Mouse (Mus musculus) intestine, embryonic 15.5 days (tissue): Measurements from ENCODE around the gene Tmem242. TPM values are rescaled to one million over a fixed set of nuclear protein-coding genes. Genes with fewer than 3 reads are reported as not detected.
"Not testable (repeated sequence)": the region's sequence is repeated elsewhere in the genome, so short reads cannot be mapped to it uniquely, and the experiment has no call there.

Source experiments
- ATAC-seq: fragments of 200-750 bp; cut with Nextera tagmentation; 2 replicates; pipeline ENCODE4 v1.8.0; 2017; ENCODE audit warnings: moderate TSS enrichment, moderate library complexity
- H3K27ac ChIP-seq: fragments of 300-500 bp; sonication (generic); 2 replicates; pipeline ENCODE4 v1.5.1; 2015; ENCODE audit warnings: mild to moderate bottlenecking, inconsistent platforms
- H3K27me3 ChIP-seq: fragments of 300-500 bp; sonication (generic); replicated peaks from 2 replicates; pipeline ENCODE4 v1.6.1; 2015; ENCODE audit warnings: inconsistent platforms
- H3K36me3 ChIP-seq: fragments of 300-500 bp; sonication (generic); 2 replicates; pipeline ENCODE4 v1.6.1; 2015; ENCODE audit warnings: inconsistent platforms
- H3K4me1 ChIP-seq: fragments of 300-500 bp; sonication (generic); replicated peaks from 2 replicates; pipeline ENCODE4 v1.6.1; 2015; ENCODE audit warnings: inconsistent platforms
- H3K4me2 ChIP-seq: fragments of 300-500 bp; sonication (generic); replicated peaks from 2 replicates; pipeline ENCODE4 v1.6.1; 2015; ENCODE audit warnings: mild to moderate bottlenecking, inconsistent platforms
- H3K4me3 ChIP-seq: fragments of 300-500 bp; sonication (generic); replicated peaks from 2 replicates; pipeline ENCODE4 v1.5.1; 2015; ENCODE audit warnings: inconsistent platforms
- H3K9ac ChIP-seq: fragments of 300-500 bp; sonication (generic); 2 replicates; pipeline ENCODE4 v1.6.1; 2015; ENCODE audit warnings: inconsistent platforms
- H3K9me3 ChIP-seq: fragments of 300-500 bp; sonication (generic); 2 replicates; pipeline ENCODE4 v1.6.1; 2016; ENCODE audit warnings: inconsistent platforms
- WGBS: fragments of 180-500 bp; shearing (Covaris S2); methylation state at CpG from one replicate; pipeline ENCODE4 v1.1.7; 2015; 5-methylcytosine and 5-hydroxymethylcytosine counted together
- polyA plus RNA-seq: library from polyadenylated mRNA; unstranded; fragments of >200 nt; fragmentation: Nextera tagmentation; extraction: Ambion mirVana; gene quantifications from 2 replicates; pipeline ENCODE4 v1.2.1, GENCODE M21; 2015

The Tmem242 gene
- polyA plus RNA-seq, 1 experiment from 2014 or later, result 124 TPM

- H3K27ac ChIP-seq, H3K27me3 ChIP-seq, H3K4me2 ChIP-seq, H3K4me3 ChIP-seq, H3K9ac ChIP-seq, H3K9me3 ChIP-seq, H3K36me3 ChIP-seq, H3K4me1 ChIP-seq, ATAC-seq: not testable (repeated sequence)
- WGBS, result 81% methylated on average over 5 of the region's 5 CpGs
These were observed 2.3 kb upstream of the Tmem242 start for GRCm38 (mm10) chr17:5442403-5442802.

GRCm38 (mm10) chr17:5439831-5440158 is 264 bp downstream of the Tmem242 start:
- Histone ChIP-seq H3K4me1 (peaks cover 4% of the 10 kb centered on the region), H3K36me3 (no peaks in the 10 kb centered on the region), H3K27me3 (no peaks in the 10 kb centered on the region), H3K9me3 (no peaks in the 10 kb centered on the region), H3K27ac (peak overlapping the region; percentile 85; the same call in 1 of the 2 replicates), H3K4me3 (peak overlapping the region; percentile 66), H3K9ac (peak overlapping the region; percentile 79), H3K4me2 (peak overlapping the region; percentile 79)
- ATAC-seq, result peak; percentile 67
- WGBS, result 0% methylated on average over 8 of the region's 8 CpGs

GRCm38 (mm10) chr17:5429772-5430133 is 10.3 kb downstream of the Tmem242 start:
- H3K27ac ChIP-seq, result no peak overlapping the region
- H3K9me3 ChIP-seq, result no peaks in the 10 kb centered on the region
- H3K9ac ChIP-seq, result no peak overlapping the region
- peak; percentile 60 for ATAC-seq
- 75% methylated on average over 9 of the region's 9 CpGs for WGBS
- H3K27me3 ChIP-seq, result no peaks in the 10 kb centered on the region
- H3K4me1 ChIP-seq, result no peaks in the 10 kb centered on the region
- no peak overlapping the region for H3K4me3 ChIP-seq
- H3K4me2 ChIP-seq, result no peak overlapping the region
- peaks cover 20% of the 10 kb centered on the region for H3K36me3 ChIP-seq

- H3K36me3 ChIP-seq, result peaks cover 20% of the 10 kb centered on the region
- H3K27me3 ChIP-seq, result no peaks in the 10 kb centered on the region
- ATAC-seq, result peak; percentile 79
- H3K4me2 ChIP-seq, result no peak overlapping the region
- WGBS, result 60% methylated on average over 10 of the region's 10 CpGs
- H3K4me1 ChIP-seq, result no peaks in the 10 kb centered on the region
- H3K9ac ChIP-seq, result no peak overlapping the region
- no peak overlapping the region for H3K27ac ChIP-seq
- no peak overlapping the region for H3K4me3 ChIP-seq
- no peaks in the 10 kb centered on the region for H3K9me3 ChIP-seq
These were observed 10.8 kb downstream of the Tmem242 start for GRCm38 (mm10) chr17:5429090-5429771.

DNA sequence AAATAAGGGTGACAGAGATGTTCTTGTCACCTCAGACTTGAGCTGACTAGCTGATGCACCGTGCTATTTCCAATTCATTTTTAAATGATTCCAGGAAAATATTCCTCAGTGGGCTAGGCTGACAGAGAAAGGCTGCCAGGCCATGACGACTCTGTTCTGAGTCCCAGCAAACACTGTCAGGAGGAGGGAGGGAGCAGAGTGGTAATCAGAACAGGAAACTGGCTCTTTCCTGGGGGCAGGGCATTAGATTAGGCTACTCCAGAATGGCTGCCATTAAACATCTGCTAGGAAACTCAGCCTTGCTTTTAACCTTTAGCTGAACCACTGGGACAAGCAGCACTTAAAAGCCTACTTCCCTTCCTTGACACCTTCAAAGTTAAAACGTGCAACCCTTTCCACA is 14.9 kb downstream of the Tmem242 start:
- Histone ChIP-seq H3K36me3 (no peaks in the 10 kb centered on the region), H3K9ac (no peak overlapping the region), H3K4me2 (no peak overlapping the region), H3K27ac (no peak overlapping the region), H3K4me1 (no peaks in the 10 kb centered on the region), H3K4me3 (no peak overlapping the region), H3K9me3 (no peaks in the 10 kb centered on the region), H3K27me3 (no peaks in the 10 kb centered on the region)
- no peak for ATAC-seq
- 49% methylated on average over 3 of the region's 3 CpGs for WGBS

- H3K36me3 ChIP-seq, result no peaks in the 10 kb centered on the region
- no peaks in the 10 kb centered on the region for H3K9me3 ChIP-seq
- no peaks in the 10 kb centered on the region for H3K4me1 ChIP-seq
- H3K4me3 ChIP-seq, result no peak overlapping the region
- H3K27ac ChIP-seq, result no peak overlapping the region
- 84% methylated on average over 8 of the region's 8 CpGs for WGBS
- no peaks in the 10 kb centered on the region for H3K27me3 ChIP-seq
- no peak overlapping the region for H3K9ac ChIP-seq
- no peak overlapping the region for H3K4me2 ChIP-seq
- no peak for ATAC-seq
These were observed 15.9 kb downstream of the Tmem242 start for GRCm38 (mm10) chr17:5424156-5424555.

DNA sequence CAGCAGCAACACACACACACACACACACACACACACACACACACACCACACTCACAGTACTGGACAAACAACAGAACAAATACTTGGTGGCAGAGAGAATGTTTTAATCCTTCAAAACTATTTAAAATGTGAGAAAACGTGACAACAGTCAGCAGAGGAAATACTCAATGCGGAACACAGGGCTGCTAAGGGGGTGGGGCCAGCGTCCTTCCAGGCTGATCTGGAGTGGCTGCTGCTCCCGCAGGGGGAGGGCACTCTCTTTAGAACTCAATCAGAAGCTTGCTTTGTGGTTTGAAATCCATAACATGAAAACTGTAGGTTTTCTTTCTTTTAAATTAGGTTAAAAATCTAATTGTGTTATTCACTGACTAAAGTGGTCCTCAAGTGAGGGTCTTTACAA is 18.2 kb downstream of the Tmem242 start:
- H3K27me3 ChIP-seq, result no peaks in the 10 kb centered on the region
- no peak overlapping the region for H3K4me3 ChIP-seq
- no peak overlapping the region for H3K9ac ChIP-seq
- 47% methylated on average over 4 of the region's 4 CpGs for WGBS
- no peak overlapping the region for H3K4me2 ChIP-seq
- no peaks in the 10 kb centered on the region for H3K4me1 ChIP-seq
- no peaks in the 10 kb centered on the region for H3K9me3 ChIP-seq
- ATAC-seq, result no peak
- peaks cover 5% of the 10 kb centered on the region; the same call in 1 of the 2 replicates for H3K36me3 ChIP-seq
- H3K27ac ChIP-seq, result no peak overlapping the region

DNA sequence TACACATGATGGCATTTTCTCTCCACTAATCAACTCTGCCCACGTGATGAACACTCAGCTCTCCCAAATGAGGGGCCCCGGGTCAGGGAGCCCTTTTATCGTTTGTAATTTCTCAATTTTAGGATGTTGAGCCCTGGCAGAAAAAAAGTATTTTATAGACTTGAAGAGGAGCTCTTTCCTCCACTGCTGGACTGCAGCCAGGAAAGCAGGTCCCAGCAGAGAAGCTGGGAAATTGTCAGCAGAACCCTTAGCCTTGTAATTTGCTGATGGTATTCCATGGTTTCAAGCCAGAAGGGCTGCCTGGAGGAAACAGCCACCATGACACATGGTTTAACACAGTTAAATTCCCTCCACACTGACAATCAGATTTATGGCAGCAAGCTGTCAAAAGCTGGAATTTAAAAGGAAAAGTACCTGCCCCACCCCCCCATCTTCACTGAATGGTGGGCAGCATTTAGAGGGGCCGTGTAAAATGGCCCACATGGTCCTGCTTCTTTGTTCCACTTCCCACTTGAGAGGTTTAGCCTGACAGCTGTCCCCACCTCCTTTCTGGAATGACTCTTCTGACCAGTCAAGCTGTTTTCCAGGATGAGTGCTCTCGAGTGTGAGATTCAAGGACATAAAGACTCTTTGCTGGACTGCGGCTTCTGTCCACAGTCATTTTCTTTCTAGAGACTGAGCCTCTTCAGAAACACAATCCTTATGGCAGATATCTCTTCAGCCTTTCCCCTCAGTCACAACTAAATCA is 20.1 kb downstream of the Tmem242 start:
- Histone ChIP-seq H3K9ac (no peak overlapping the region), H3K36me3 (peaks cover 5% of the 10 kb centered on the region; the same call in 1 of the 2 replicates), H3K9me3 (no peaks in the 10 kb centered on the region), H3K4me2 (no peak overlapping the region), H3K27ac (no peak overlapping the region), H3K4me3 (no peak overlapping the region), H3K4me1 (no peaks in the 10 kb centered on the region), H3K27me3 (no peaks in the 10 kb centered on the region)
- no peak for ATAC-seq
- 79% methylated on average over 6 of the region's 6 CpGs for WGBS

DNA sequence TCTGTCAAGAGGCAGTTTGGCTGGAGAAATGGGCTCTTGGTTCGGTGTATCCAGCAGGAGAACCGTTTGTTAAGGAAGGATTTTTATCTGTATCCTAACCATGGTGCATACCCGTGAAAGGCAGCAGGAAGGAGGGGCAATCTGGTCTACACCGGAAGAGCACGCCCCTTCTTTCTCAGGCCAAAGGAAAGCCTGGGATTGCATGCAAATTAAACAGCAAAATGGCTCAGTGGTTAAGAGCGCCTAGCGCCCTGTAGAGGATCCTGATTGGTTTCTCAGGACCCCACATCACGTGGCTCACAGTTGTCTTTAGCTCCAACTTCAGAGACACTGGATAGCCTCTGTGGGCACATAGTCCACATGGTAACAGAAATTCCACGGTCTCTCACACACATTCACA is 21.0 kb downstream of the Tmem242 start:
- Histone ChIP-seq H3K4me1 (no peaks in the 10 kb centered on the region), H3K27me3 (no peaks in the 10 kb centered on the region), H3K9ac (no peak overlapping the region), H3K4me3 (no peak overlapping the region), H3K27ac (no peak overlapping the region), H3K36me3 (peaks cover 5% of the 10 kb centered on the region; the same call in 1 of the 2 replicates), H3K4me2 (no peak overlapping the region), H3K9me3 (no peaks in the 10 kb centered on the region)
- WGBS, result 85% methylated on average over 9 of the region's 9 CpGs
- no peak for ATAC-seq

DNA sequence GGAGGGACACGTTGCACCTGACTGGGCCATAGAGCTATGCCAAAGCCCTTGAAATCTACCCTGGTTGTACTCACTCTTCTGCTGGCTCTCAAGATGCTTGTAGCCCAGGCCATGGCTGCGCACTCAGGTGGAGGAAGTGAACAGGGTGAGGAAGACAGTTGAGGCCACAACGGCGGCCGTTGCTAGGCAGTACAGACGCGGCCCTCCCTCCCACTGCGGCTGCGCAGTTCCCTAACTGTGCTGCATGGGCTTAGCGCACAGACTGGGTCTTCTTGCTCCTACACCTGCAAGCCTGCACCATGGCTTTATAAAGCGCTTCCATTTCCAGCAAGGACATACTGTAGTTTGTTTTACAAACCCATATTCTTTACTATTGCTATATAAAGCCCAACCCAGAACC is 21.5 kb downstream of the Tmem242 start, which contains the start of gene Ldhal6b:
Ldhal6b (minus strand) TSS at position 223 of the 400 bp plus-strand sequence.
- no peaks in the 10 kb centered on the region for H3K27me3 ChIP-seq
- ATAC-seq, result no peak
- 96% methylated on average over 11 of the region's 11 CpGs for WGBS

GRCm38 (mm10) chr17:5416518-5416917 is 23.5 kb downstream of the Tmem242 start:
- H3K27ac ChIP-seq, result no peak overlapping the region
- ATAC-seq, result no peak
- H3K4me3 ChIP-seq, result no peak overlapping the region
- no peak overlapping the region for H3K9ac ChIP-seq
- no peak overlapping the region for H3K4me2 ChIP-seq
- 97% methylated on average over 3 of the region's 3 CpGs for WGBS
- no peaks in the 10 kb centered on the region for H3K27me3 ChIP-seq
- H3K4me1 ChIP-seq, result no peaks in the 10 kb centered on the region
- peaks cover 5% of the 10 kb centered on the region; the same call in 1 of the 2 replicates for H3K36me3 ChIP-seq
- H3K9me3 ChIP-seq, result no peaks in the 10 kb centered on the region

More for the DNA sequence above, 21.5 kb downstream of the Tmem242 start, which contains the start of gene Ldhal6b:
- Histone ChIP-seq H3K4me3 (no peak within 1 kb of the TSS), H3K36me3 (peaks cover 5% of the 10 kb centered on the region; the same call in 1 of the 2 replicates), H3K9me3 (no peaks in the 10 kb centered on the region), H3K27ac (no peak within 1 kb of the TSS), H3K4me2 (no peak within 1 kb of the TSS), H3K9ac (no peak within 1 kb of the TSS), H3K4me1 (no peaks in the 10 kb centered on the region)

DNA sequence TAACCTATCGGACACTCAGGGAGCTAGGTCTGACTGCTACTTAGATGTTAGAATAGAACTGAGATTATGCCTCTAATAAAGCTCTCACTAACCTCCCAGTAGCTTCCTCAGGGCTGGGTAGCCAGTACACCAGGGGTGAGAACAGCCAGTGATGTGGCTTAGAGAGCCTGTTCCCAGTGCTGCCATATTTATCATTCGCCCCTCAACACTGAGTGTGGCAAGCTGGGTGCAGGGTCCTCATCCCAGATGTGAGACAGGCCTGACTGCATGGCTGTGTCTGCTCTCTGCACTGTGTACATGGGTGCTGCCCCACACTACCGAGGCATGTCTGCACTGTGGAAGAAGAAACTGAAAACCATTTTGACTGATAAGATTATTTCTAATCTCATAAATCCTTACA is 26.0 kb downstream of the Tmem242 start:
- 89% methylated on average over 3 of the region's 3 CpGs for WGBS
- no peak for ATAC-seq

More for the DNA sequence above, 26.0 kb downstream of the Tmem242 start:
- no peak overlapping the region for H3K27ac ChIP-seq
- H3K9me3 ChIP-seq, result no peaks in the 10 kb centered on the region
- H3K27me3 ChIP-seq, result no peaks in the 10 kb centered on the region
- peaks cover 5% of the 10 kb centered on the region; the same call in 1 of the 2 replicates for H3K36me3 ChIP-seq
- H3K9ac ChIP-seq, result no peak overlapping the region
- no peak overlapping the region for H3K4me2 ChIP-seq
- no peak overlapping the region for H3K4me3 ChIP-seq
- no peaks in the 10 kb centered on the region for H3K4me1 ChIP-seq
